Mouse (Mus musculus) hindbrain, embryonic 11.5 days (tissue): Measurements from ENCODE around the gene Gm3033. TPM values are rescaled to one million over a fixed set of nuclear protein-coding genes. Genes with fewer than 3 reads are reported as not detected.
"Not testable (repeated sequence)": the region's sequence is repeated elsewhere in the genome, so short reads cannot be mapped to it uniquely, and the experiment has no call there.

Experiments
- ATAC-seq: fragments of 200-750 bp; cut with Nextera tagmentation; 2 replicates; pipeline ENCODE4 v1.8.0; 2017; ENCODE audit warnings: mild to moderate bottlenecking, moderate TSS enrichment, moderate library complexity; ENCODE audit not compliant: low FRiP score
- DNase-seq: peaks from one replicate; pipeline ENCODE4 v3.0.0-alpha.2; 2015; ENCODE audit warnings: low spot score
- H3K27ac ChIP-seq: fragments of 300-500 bp; sonication (generic); 2 replicates; pipeline ENCODE4 v1.5.1; 2014; ENCODE audit warnings: mild to moderate bottlenecking, low read depth, low read length
- H3K27me3 ChIP-seq: fragments of 300-500 bp; sonication (generic); 2 replicates; pipeline ENCODE4 v1.6.1; 2014; ENCODE audit warnings: mild to moderate bottlenecking, low read length, moderate library complexity, mixed read lengths; ENCODE audit not compliant: control insufficient read depth, insufficient read depth
- H3K36me3 ChIP-seq: fragments of 300-500 bp; sonication (generic); 2 replicates; pipeline ENCODE4 v1.6.1; 2014; ENCODE audit warnings: mild to moderate bottlenecking, low read length, moderate library complexity, mixed read lengths; ENCODE audit not compliant: control insufficient read depth, insufficient read depth
- H3K4me1 ChIP-seq: fragments of 300-500 bp; sonication (generic); replicated peaks from 2 replicates; pipeline ENCODE4 v1.6.1; 2014; ENCODE audit warnings: low read length, mixed read lengths; ENCODE audit not compliant: control insufficient read depth, insufficient read depth
- H3K4me2 ChIP-seq: fragments of 300-500 bp; sonication (generic); replicated peaks from 2 replicates; pipeline ENCODE4 v1.6.1; 2014; ENCODE audit warnings: mild to moderate bottlenecking, low read depth, low read length
- H3K4me3 ChIP-seq: fragments of 300-500 bp; sonication (generic); 2 replicates; pipeline ENCODE4 v1.5.1; 2014; ENCODE audit warnings: low read depth, low read length
- H3K9ac ChIP-seq: fragments of 300-500 bp; sonication (generic); 2 replicates; pipeline ENCODE4 v1.6.1; 2014; ENCODE audit warnings: low read depth, low read length
- H3K9me3 ChIP-seq: fragments of 300-500 bp; sonication (generic); 2 replicates; pipeline ENCODE4 v1.6.1; 2016; ENCODE audit warnings: low read length; ENCODE audit not compliant: control insufficient read depth
- WGBS: fragments of 180-500 bp; shearing (Covaris S2); extraction: QIAGEN DNeasy Blood & Tissue Kit; methylation state at CpG from one replicate; pipeline ENCODE4 v1.1.7; 2014; 5-methylcytosine and 5-hydroxymethylcytosine counted together
- polyA plus RNA-seq: library from polyadenylated mRNA; unstranded; fragments of >200 nt; fragmentation: Nextera tagmentation; extraction: Ambion mirVana; gene quantifications from 2 replicates; pipeline ENCODE4 v1.2.1, GENCODE M21; 2014

The Gm3033 gene
- polyA plus RNA-seq = 0.17 TPM in 1 of 2 replicates, not detected in the other

DNA sequence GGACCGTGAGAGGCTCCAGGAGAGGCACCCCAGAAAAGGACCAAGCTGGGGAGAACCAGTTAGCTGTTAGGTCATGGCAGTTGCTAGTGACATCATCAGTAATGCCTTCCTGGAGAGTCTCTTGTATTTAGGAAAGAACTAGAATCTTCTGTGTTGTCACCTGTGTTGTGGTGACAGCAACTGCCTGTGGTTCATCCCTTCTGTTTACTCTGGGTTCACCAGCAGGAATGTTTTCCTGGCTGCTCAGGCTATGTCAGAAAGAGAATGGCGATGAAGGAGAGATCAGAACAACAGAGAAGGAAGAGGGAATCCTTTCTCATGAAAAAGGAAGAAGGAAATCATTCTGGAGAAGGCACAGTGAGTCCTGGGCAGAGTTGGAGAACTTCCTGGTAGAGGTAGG lies at the start of gene Gm3033:
Gene Gm3033 (plus strand): TSS at position 301 of the 400 bp plus-strand sequence.
- not testable (repeated sequence) for H3K4me1 ChIP-seq, H3K27me3 ChIP-seq, ATAC-seq, H3K4me3 ChIP-seq, DNase-seq, H3K9me3 ChIP-seq, H3K36me3 ChIP-seq, H3K4me2 ChIP-seq, H3K9ac ChIP-seq, H3K27ac ChIP-seq
- WGBS = no CpG with 5 or more reads among the region's 2 CpGs

GRCm38 (mm10) chr14:3809774-3810173 lies 36.3 kb upstream of the Gm3033 start, which contains the start of gene Gm3002:
Gm3002 (plus strand) TSS chr14:3810074.
- DNase-seq, H3K9me3 ChIP-seq, H3K4me2 ChIP-seq, H3K27ac ChIP-seq, H3K4me1 ChIP-seq, H3K36me3 ChIP-seq, H3K4me3 ChIP-seq, ATAC-seq, H3K9ac ChIP-seq, H3K27me3 ChIP-seq: not testable (repeated sequence)
- WGBS = no CpG with 5 or more reads among the region's 31 CpGs

DNA sequence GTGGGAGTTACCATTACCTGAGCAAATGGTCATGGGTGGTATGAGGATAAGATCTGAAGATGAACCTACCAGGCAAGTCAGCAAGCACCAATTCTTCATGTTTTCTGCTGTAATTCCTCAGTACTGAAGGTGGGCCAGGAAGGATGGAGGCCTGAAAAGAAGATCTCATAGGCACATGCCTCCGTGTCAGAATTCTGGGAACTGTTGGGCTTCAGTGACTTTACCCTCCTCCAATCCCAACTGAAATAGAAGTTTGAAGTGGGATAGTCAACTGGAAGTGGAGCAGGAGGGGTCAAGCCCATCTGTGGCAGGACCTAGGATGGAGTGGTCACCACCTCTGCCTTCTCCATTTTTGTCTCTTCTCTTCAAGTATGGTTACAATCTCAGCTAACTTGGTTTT lies 37.8 kb downstream of the Gm3033 start, which contains the start of gene Gm2916:
Gene Gm2916 (plus strand): TSS at position 301 of the 400 bp plus-strand sequence.
- H3K36me3 ChIP-seq, H3K4me2 ChIP-seq, H3K27me3 ChIP-seq, H3K27ac ChIP-seq, H3K4me1 ChIP-seq, H3K4me3 ChIP-seq, H3K9me3 ChIP-seq, ATAC-seq, DNase-seq, H3K9ac ChIP-seq: not testable (repeated sequence)
- no CpG with 5 or more reads among the region's 1 CpGs for WGBS

Other genes starting within 250 kb of the Gm3033 start
- gene Gm3012, start 211.7 kb upstream of the Gm3033 start, polyA plus RNA-seq = not detected in 2 replicates
- 2.7 TPM in 2 replicates for gene Gm3020, start 194.2 kb upstream of the Gm3033 start, polyA plus RNA-seq
- gene Gm3043, start 157.5 kb upstream of the Gm3033 start, polyA plus RNA-seq = not detected in 2 replicates
- 0.64 and 1.6 TPM in 2 replicates for gene Gm3002, start 36.2 kb upstream of the Gm3033 start, polyA plus RNA-seq
- gene Gm2916, start 37.9 kb downstream of the Gm3033 start, polyA plus RNA-seq = 0.20 TPM in 2 replicates
- not detected in 2 replicates for gene Gm3029, start 85.5 kb downstream of the Gm3033 start, polyA plus RNA-seq
- 0.15 and 0.36 TPM in 2 replicates for gene Gm3095, start 117.3 kb downstream of the Gm3033 start, polyA plus RNA-seq
- gene Gm3099, start 152.1 kb downstream of the Gm3033 start, polyA plus RNA-seq = not detected in 2 replicates
- 0.31 and 0.66 TPM in 2 replicates for gene Gm5796, start 177.7 kb downstream of the Gm3033 start, polyA plus RNA-seq
- gene Gm3115, start 237.9 kb downstream of the Gm3033 start, polyA plus RNA-seq = not detected in 2 replicates